Mouse (Mus musculus) gastrocnemius, adult 8-10 months (tissue): ENCODE measurements around the gene Tmprss4. TPM values are rescaled to one million over a fixed set of nuclear protein-coding genes. Genes with fewer than 3 reads are reported as not detected.

ENCODE experiments used
- DNase-seq, 2 experiments: peaks; one replicate each; pipeline ENCODE4 v3.0.0; 2022; ENCODE audit warnings: low spot score in 2 of 2
- total RNA-seq, 4 experiments: library from RNA; stranded (reverse); gene quantifications; 2 replicates each; pipeline ENCODE4 v1.2.4; 2022

Gene Tmprss4
- total RNA-seq, 4 experiments from 2014 or later, result not detected

DNA sequence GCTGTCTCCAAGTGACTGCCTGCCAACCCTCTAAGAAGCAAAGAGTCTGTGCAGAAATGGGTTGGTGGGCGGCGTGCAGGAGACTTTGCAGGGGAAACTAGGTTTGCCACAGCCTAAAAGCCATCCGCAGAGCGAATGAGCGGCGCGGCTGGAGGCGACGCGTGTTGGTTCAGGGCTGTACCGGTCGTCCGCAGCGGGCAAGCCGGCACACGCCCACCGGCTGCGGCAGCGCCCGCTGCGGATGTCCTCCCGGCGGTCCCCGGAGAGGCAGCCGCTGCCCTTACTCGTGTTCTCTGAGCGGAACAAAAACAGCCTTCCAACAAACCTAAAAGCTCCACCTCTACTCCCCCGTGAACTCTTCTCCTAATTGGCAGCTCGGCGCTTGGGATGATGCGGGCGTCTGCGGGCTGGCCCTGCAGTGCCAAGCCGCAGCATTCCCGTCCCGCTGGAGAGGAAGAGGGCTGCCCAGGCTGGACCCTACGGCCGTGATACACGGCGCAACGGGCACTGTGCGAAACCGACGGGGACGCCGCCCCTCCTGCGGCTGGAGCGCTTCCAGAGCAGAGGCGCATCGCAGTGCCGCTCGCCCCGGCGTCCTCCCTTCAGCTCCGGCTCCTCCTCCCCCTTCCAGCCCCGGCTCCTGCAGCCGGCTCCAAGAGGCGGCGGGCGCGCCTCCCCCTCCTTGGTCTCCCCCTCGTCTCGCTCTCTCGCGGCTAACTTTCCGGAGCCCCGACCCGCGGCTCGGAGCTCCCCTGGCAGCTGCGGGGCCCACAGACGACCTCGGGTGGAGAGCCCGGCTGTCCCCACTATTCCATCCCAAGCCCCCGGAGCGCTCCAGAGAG lies 65.5 kb downstream of the Tmprss4 start, which contains the start of gene Scn4b:
Gene Scn4b (plus strand): TSS at position 205 of the 842 bp plus-strand sequence.
- peak; percentile 54 to 75 for DNase-seq

DNA sequence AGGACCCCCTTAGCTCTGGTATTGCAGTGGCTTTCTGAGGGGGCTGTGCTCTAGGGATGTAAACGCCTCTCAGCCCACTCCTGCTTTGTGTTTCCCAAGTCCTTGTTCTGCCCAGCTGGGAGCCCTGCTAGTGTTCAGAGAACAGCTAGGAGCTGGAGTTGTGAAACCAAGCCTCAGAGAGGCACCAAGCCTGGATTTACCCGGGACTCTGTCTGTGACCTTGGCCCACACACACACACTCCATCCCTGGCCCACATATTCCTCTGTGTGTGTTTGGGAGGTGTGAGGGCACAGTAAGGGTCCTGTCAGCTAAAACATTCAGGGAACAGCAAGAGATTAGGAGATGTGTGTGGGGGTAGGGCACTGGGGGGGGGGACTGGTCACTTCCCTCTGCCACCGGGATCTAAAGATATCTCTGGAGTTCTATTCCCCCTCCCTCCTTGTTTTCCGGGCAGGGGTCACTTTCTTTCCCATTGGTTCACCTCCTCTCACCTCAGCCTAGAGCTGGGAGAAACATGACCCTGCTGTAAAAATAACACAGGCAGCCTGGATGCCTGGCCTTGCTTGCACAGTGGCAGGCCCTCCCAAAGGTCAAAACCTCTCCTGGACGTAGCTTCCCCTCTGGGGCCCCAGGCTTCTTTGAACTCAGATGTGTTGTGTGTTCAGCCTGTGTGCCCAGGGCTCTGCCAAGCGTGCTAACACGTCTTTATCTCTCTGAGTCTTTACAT lies 67.3 kb downstream of the Tmprss4 start:
- peak; percentile 42 to 71 for DNase-seq

DNA sequence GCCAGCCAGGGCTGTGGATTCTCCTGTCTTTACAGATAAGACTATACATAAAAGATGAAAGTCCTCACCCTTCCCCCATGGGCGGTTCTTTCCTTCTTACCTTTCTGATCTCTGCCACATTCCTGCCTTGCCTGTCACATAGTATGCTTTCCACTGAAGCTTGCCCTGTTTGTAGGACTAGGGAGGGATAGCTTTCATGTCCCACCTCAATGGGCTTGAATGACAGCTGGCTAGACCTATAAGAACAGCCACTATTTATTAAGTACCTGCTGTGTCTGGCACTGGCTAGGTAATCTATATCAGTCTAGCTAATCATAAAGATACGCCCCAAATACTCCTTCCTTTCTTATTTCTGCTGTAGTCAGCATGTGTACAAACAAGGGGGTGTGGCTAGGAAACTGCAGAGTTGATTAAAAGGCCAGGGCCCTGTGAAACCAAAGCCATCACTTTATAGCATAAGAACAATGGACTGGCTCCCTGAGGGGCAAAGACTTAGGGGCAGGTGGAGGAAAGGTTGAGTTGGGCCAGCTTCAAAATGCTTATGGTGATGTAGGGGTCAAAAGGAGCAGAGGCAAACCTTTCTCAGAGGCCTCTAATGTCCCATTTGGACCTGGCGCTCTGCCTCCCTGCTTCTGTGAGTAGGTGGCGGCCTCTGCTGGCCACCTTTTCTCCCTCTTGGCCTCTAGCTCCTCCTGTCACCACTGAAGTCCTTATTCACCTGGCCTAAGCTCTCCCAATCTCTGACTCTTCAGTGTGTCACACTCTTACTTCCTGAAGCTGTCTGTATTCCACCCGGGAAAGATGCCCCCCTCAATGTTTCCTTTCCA lies 70.2 kb downstream of the Tmprss4 start:
- peak; percentile 72 to 79 for DNase-seq

DNA sequence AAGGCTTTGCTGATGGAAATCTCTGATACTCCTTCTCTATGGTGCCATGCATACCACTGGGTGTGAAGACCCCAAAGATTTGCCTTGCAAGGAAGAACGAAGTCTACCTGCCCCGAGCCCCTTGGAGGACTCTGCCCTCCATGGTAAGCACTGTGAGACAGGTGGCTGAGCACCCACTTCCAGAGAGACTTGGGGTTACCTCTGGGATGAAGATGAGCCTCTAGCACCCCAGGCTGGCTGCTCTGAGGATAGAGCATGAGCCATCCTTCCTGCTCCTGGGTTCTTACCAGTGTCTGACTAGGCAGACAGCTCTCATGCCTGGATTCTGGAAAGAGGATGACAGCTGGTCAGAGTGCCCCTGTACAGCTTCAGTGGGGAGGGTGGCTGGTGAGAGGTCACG lies 73.8 kb downstream of the Tmprss4 start:
- DNase-seq, result no peak

DNA sequence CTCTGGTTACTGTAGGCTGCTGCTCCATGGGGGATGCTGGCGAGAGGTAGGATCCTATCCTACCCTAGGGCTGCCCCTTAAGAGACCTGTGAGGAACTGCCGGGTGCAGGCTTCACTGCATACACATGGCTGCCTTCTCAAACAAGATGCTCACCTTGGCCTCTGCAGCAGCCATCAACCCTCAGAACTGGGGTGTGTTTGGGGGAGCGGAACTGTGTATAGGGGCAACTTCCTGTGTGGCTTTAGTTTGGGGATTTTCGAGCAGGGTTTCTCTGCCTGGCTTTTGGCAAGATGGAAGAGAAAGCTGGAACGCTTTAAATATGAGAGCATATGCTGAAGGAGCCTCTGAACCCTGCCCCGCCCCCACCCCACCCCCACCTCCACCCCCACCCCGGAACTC lies 77.0 kb downstream of the Tmprss4 start:
- no peak for DNase-seq

DNA sequence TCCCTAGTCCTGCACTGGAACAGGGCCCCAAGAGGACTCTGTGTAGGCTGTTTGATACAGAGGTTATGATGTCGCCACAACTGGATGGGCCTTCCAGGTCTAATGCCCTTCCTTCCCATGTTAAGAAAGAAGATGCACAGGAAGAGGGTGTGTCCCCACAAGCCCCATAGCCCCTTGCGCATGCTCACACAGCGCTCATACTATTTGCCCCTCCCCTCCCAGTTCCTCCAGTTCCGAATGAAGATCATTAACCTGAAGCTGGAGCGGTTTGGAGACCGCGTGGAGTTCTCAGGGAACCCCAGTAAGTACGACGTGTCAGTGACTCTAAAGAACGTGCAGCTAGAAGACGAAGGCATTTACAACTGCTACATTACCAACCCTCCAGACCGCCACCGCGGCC lies 78.7 kb downstream of the Tmprss4 start:
- DNase-seq, result no peak

Other genes starting within 250 kb of the Tmprss4 start
- gene Ube4a, start 238.5 kb downstream of the Tmprss4 start, total RNA-seq, result 10 to 100 TPM; 37.3 to 48.3 (median 41.4) TPM
- not detected for gene Cd3g, start 223.7 kb downstream of the Tmprss4 start, total RNA-seq
- not detected for gene Cd3d, start 222.3 kb downstream of the Tmprss4 start, total RNA-seq
- gene Cd3e, start 194.5 kb downstream of the Tmprss4 start, total RNA-seq, result not detected
- under 1 TPM; 0.17 to 0.51 (median 0.20) TPM for gene Mpzl2, start 164.3 kb downstream of the Tmprss4 start, total RNA-seq
- 1 to 10 TPM; 1.1 to 2.5 (median 1.8) TPM for gene Mpzl3, start 148.9 kb downstream of the Tmprss4 start, total RNA-seq
- under 1 TPM; 0.12 to 0.81 (median 0.24) TPM for gene Jaml, start 124.9 kb downstream of the Tmprss4 start, total RNA-seq
- 1 to 10 TPM; 1.5 to 2.1 (median 1.6) TPM for gene Scn2b, start 86.3 kb downstream of the Tmprss4 start, total RNA-seq
- gene Scn4b, start 65.7 kb downstream of the Tmprss4 start, total RNA-seq, result 100 to 1,000 TPM; 209 to 275 (median 247) TPM
- 1 to 10 TPM in 3 of 4 experiments, under 1 TPM in 1; 0.78 to 1.9 (median 1.4) TPM for gene BC049352, start 22.1 kb downstream of the Tmprss4 start, total RNA-seq
- gene Il10ra, start 65.1 kb upstream of the Tmprss4 start, total RNA-seq, result under 1 TPM; 0.15 to 0.36 (median 0.28) TPM
- gene Tmprss13, start 115.0 kb upstream of the Tmprss4 start, total RNA-seq, result 1 to 10 TPM in 1 of 4 experiments, under 1 TPM in 3; 0.16 to 1.3 (median 0.50) TPM
- 10 to 100 TPM; 42.6 to 50.9 (median 47.3) TPM for gene Fxyd6, start 166.1 kb upstream of the Tmprss4 start, total RNA-seq
- 1 to 10 TPM in 2 of 4 experiments, under 1 TPM in 1, not detected in 1; 0.88 to 3.6 (median 1.7) TPM for gene Fxyd2, start 195.6 kb upstream of the Tmprss4 start, total RNA-seq
- gene Dscaml1, start 222.5 kb upstream of the Tmprss4 start, total RNA-seq, result not detected